Mouse (Mus musculus) activated CD4-positive, CD25-positive, alpha-beta regulatory T cell (primary cell): ENCODE measurements around the gene Ppp1r11. TPM values are rescaled to one million over a fixed set of nuclear protein-coding genes. Genes with fewer than 3 reads are reported as not detected.

ENCODE experiments used
- polyA plus RNA-seq, 2 experiments: library from polyadenylated mRNA; unstranded; fragments of 100-300 nt; shearing (Covaris generic); gene quantifications; one replicate each; pipeline ENCODE4 v1.2.1; 2017

The Ppp1r11 gene
- polyA plus RNA-seq, result 100 to 1,000 TPM; 141 to 146 TPM

GRCm38 (mm10) chr17:36950981-36951947, at the start of gene Ppp1r11:
Gene Ppp1r11, minus strand, starts transcription at chr17:36951741.

GRCm38 (mm10) chr17:37000863-37001262, 49.3 kb upstream of the Ppp1r11 start, which contains the start of gene Zfp57:
Gene Zfp57, plus strand, starts transcription at chr17:37001163.

GRCm38 (mm10) chr17:36989437-36989836, 37.9 kb upstream of the Ppp1r11 start, which contains the start of gene H2-M5:
Gene H2-M5, minus strand, starts transcription at chr17:36989537.

GRCm38 (mm10) chr17:36981221-36981813, 29.8 kb upstream of the Ppp1r11 start, which contains the start of gene 2410137M14Rik:
Gene 2410137M14Rik, minus strand, starts transcription at chr17:36981237.

GRCm38 (mm10) chr17:36957999-36958743, 6.6 kb upstream of the Ppp1r11 start, which contains the start of the genes Znrd1 and Znrd1as:
Gene Znrd1, minus strand, starts transcription at chr17:36958559.
Gene Znrd1as, plus strand, starts transcription at chr17:36958592.

GRCm38 (mm10) chr17:36942791-36943471, 8.6 kb downstream of the Ppp1r11 start, which contains the start of gene Rnf39:
Gene Rnf39, plus strand, starts transcription at chr17:36942918.

Other genes with a start within 250 kb of the Ppp1r11 start
- not detected for gene H2-M10.5, start 178.8 kb downstream of the Ppp1r11 start, polyA plus RNA-seq
- not detected for gene H2-M10.6, start 139.6 kb downstream of the Ppp1r11 start, polyA plus RNA-seq
- gene Trim26, start 114.6 kb downstream of the Ppp1r11 start, polyA plus RNA-seq, result 100 to 1,000 TPM; 102 to 109 TPM
- under 1 TPM; 0.47 to 0.57 TPM for gene Trim15, start 84.5 kb downstream of the Ppp1r11 start, polyA plus RNA-seq
- gene Trim10, start 82.2 kb downstream of the Ppp1r11 start, polyA plus RNA-seq, result under 1 TPM in 1 of 2 experiments, not detected in 1; 0.10 TPM
- gene Trim40, start 61.6 kb downstream of the Ppp1r11 start, polyA plus RNA-seq, result not detected
- gene Trim31, start 53.6 kb downstream of the Ppp1r11 start, polyA plus RNA-seq, result under 1 TPM in 1 of 2 experiments, not detected in 1; 0.15 TPM
- under 1 TPM in 1 of 2 experiments, not detected in 1; 0.38 TPM for gene Rnf39, start 8.8 kb downstream of the Ppp1r11 start, polyA plus RNA-seq
- 10 to 100 TPM; 76.7 to 88.4 TPM for gene Znrd1, start 6.8 kb upstream of the Ppp1r11 start, polyA plus RNA-seq
- gene Znrd1as, start 6.9 kb upstream of the Ppp1r11 start, polyA plus RNA-seq, result 1 to 10 TPM; 2.8 to 2.9 TPM
- gene 2410137M14Rik, start 29.5 kb upstream of the Ppp1r11 start, polyA plus RNA-seq, result under 1 TPM; 0.23 to 0.41 TPM
- gene H2-M5, start 37.8 kb upstream of the Ppp1r11 start, polyA plus RNA-seq, result under 1 TPM in 1 of 2 experiments, not detected in 1; 0.12 TPM
- gene Zfp57, start 49.4 kb upstream of the Ppp1r11 start, polyA plus RNA-seq, result not detected
- gene Mog, start 71.7 kb upstream of the Ppp1r11 start, polyA plus RNA-seq, result not detected
- gene Gabbr1, start 94.2 kb upstream of the Ppp1r11 start, polyA plus RNA-seq, result 10 to 100 TPM; 10.7 to 14.6 TPM
- gene Olfr90, start 136.8 kb upstream of the Ppp1r11 start, polyA plus RNA-seq, result not detected
- under 1 TPM in 1 of 2 experiments, not detected in 1; 0.21 TPM for gene Olfr91, start 146.5 kb upstream of the Ppp1r11 start, polyA plus RNA-seq
- not detected for gene Olfr92, start 168.3 kb upstream of the Ppp1r11 start, polyA plus RNA-seq
- gene Olfr93, start 209.8 kb upstream of the Ppp1r11 start, polyA plus RNA-seq, result not detected
- gene Ubd, start 242.2 kb upstream of the Ppp1r11 start, polyA plus RNA-seq, result 1 to 10 TPM in 1 of 2 experiments, under 1 TPM in 1; 0.52 to 2.0 TPM
- gene Olfr94, start 249.3 kb upstream of the Ppp1r11 start, polyA plus RNA-seq, result not detected